Mouse (Mus musculus): Measurements from ENCODE around the gene Arhgap44.
A peak's percentile ranks its signal among the peaks of the same experiment; 100 is the strongest.

Arhgap44 gene

DNA sequence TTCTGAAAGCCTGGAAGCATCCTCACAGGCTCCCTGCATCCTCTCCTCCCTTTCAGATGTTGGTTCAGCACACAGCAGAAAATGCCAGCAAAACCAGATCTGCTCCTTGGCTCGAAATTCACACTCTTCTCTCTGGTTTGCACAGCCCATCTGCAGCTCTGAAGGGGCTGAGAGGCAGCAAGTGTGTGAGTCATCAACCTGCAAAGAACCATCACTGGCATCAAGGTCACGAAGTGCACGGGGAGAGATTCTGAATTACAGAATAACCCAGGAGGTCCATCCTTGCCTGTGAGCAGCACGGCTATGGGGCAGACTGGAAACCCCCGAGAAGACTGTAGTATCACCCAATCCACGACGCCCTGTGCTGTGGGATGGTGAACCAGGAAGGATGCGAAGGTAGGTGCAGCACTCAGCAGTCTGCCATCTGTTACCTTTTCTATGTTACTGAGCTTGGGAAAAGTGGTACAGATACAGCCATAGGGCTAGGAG is 27.5 kb downstream of the Arhgap44 start:
- DNase-seq: no peak

DNA sequence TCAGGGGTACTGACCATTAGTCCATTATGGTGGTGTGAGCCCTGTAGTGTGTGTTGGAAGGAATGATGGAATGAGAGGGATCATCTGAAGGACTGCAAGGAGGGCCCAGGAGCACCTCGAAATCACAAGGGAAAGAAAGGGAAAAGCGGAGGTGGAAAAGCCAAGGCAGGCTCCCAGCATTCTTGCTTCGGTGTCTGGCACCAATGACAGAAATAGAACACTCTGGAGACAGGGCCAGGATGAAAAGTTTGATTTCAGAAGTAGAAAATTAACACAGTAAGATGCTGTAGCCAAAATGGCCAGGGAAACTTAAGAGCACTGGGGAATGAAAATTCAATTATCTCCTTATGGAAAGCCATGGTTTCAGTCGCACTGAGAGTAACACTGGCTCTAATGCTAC is 29.1 kb downstream of the Arhgap44 start:
- DNase-seq: no peak

DNA sequence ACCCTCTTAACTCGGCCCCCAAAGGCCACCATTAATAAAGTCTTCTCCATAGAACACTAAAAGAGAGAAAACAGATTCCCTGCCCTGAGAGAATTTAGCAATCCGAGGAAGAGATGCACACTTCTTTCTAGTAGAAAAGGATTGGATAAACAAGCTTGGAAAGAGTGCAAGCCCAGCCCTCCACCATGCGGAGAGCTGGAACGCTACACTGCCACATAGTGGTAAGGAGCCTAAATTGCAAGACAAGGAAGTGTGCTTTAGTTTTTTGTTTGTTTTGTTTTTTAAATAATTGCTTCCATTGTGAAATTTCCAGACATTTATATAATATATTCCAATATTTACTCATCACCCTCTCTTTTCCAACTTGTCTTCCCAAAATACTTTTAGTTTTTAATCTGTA is 33.7 kb downstream of the Arhgap44 start:
- DNase-seq: no peak

DNA sequence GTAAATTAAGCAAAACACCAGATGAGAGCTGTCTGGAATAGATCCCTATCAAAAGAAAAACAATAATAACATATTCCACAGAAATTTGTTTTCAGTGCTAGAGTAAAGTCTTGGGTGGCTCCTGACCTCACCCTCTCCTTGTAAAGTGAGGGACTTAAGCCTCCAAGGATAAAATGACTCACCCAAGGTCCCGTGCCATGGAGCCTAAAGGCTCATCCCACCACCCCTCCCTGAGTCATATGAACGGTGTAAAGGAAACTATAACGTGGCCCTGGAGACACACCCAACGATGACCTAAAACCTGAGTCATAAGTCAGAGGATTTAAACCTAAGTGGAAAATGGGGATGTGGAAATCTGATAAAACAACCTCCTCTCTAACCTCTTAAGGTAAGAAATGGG is 34.1 kb downstream of the Arhgap44 start:
- no peak for DNase-seq

DNA sequence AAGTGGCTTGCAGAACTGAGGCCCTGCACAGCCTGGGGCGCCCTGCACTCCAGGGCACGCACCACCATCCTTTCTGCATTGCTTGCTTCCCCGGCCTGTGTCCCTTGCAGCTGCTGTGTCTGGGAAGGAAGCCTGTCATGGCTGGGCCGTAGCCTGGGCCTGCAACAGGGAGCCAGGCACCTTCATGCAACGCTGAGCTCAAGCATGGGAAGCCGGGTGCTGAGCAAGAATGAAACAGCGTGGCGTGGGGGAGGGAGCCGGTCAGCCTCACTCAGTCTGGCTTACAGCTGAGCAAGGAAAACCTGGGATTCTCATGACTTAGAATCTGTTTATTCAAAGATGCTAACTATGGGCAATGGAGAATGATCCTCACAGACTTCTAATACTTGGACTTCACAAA is 36.2 kb downstream of the Arhgap44 start:
- peak; percentile 62 for DNase-seq

DNA sequence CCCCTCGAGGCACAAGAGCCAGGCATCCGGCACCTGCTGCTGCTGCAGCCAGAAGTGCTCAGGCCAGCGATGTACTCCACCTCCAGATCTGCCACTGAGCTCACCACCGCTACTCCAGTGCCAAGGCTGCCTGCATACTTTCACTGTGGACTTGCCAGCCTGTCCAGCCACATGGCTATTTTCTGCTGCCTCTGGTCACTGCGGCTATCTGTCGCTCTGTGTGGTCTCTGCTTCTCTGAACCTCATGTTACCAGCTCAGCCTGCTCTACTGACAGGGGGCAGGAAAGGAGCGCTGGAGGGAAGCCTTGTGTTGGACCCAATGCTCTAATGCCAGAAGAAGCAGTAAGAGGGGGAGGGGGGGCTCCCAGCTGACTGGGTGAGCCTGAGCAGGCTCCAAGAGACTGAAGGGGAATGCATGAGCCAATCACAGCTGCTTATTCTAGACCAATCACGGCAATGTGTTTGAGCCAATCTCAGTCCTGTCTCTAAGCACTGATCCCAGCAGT is 37.8 kb downstream of the Arhgap44 start:
- DNase-seq: peak; percentile 48

DNA sequence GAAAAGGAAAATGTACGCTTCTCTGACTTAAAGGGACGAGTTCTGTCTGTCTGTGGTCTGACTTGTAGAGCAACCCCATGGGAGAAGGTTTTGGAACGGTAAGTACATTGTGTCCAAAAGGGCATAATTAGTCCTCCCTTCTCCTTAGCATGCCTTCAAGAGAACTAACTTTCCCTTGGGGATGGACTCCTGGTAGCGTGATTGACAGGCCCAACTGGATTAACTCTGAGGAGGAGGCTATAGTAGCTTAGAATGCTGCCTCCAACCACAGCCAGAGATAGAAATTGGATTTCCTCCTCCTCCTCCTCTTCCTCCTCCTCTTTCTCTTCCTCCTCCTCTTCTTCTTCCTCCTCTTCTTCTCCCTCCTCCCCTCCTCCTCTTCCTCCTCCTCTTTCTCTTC is 42.5 kb downstream of the Arhgap44 start:
- no peak for DNase-seq

DNA sequence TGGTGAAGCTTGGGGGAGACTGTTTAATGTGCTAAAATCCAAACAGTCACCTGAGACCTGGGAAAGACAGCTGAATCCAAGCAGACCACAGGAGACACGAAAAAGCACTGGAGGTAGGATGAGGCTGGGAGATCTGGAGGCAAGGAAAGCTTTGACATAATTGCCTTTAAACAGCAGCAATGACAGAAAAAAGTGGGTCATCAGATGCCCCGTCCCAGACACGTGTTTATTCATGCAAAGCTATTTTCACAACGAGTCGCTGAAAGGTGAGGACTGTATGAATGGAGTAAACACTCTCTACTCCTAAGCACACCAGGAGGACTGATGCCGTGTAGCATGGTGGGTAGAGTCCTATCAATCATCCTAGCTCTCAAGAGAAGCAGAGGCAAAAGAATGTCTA is 47.0 kb downstream of the Arhgap44 start:
- no peak for DNase-seq

DNA sequence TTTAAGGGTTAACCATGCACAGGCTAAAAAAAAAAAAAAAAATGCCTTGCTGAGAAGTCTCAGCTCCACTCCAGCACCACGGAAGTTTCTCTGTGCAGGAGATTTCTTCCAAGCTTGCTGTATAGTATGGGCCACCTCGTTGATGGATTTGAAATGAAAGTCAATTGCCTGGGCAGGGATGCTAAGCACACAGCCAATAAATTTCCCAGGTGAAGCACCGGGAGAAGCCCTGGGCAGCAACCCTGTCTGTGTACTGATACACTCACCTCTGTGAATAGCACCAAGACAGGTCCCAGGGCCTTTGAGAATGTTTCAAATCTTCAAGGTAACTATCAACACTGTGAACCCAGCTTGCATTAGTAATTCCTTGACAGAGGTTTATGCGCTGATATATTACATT is 50.7 kb downstream of the Arhgap44 start:
- no peak for DNase-seq

- DNase-seq: no peak
Measured at GRCm38 (mm10) chr11:65111651-65112050, 51.1 kb downstream of the Arhgap44 start.

DNA sequence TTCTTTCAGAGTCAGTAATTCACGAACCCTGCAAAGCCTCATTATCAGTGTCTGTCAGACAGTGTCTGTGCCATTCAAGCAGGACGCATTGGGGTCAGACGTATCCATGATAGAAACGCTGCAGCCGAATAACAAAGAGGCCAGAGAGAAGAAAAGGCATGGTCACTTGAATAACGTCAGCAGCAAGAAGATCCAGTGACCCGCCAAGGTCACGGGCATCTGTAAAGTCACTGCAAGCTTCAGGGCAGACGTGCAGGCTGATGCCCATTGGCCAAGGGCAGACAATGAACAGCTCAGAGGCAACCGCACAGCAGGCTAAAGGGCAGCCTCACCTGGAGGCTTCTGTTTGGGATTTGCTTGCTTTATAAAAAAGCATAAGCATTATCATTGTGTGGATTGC is 52.7 kb downstream of the Arhgap44 start:
- no peak for DNase-seq

DNA sequence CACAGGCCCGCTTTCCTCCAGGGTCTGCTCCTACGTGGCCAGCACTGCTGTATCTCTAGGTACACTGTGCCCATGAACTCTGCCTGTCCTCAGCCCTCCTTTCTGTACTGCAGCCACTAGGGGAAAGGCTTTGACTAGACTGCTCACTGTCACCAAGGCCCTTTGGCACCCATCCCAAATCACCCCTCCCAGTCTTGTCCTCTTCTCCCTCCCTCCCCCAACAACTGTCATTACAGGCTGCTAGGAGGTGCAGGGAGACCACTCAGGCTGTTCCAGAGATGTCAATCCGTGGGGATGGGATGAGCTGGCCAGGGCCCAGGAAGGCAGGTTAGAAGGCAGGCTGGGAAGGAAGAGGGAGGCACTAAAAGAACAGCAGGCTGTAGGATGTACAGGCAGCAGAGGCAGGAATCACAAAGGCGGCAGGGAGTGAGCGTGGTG is 55.0 kb downstream of the Arhgap44 start:
- no peak for DNase-seq

DNA sequence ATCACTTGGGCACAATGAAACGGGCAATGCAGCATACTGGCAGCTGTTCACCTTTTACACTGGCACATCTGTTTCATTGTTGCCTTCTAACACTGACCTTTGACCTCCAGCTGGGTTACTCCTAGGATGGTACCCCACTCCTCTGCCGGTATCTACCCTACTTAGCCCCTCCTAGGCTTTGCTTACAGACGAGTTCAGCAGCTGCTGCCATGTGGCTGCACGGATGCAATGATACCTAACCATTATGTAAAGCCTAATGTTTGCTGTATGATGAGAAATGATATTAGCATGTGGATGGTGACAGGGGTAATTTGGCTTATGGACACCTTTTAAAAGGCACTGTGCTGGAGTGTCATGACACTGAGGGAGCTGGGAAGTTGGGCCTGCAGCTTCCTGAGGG is 55.6 kb downstream of the Arhgap44 start:
- no peak for DNase-seq

GRCm38 (mm10) chr11:65104076-65104475 is 58.7 kb downstream of the Arhgap44 start:
- no peak for DNase-seq

DNA sequence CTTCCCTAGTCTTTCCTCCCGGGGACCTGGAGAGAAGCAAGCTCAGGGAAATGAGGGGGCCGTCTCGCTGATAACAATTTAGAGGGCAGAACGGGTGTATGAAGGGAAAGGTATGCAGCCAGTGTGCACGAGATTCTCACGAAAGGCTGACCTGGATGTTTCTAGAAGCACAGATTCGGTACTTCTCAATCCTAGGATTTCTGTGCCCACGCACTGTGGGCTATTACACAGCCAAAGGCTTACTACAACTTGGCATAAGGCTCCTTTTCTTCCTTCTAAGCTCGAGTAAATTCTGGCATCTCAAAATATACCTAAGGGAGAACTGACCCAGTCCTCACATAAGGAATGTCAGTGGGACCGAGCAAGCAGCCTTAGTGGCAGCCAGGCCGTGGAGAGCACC is 61.6 kb downstream of the Arhgap44 start:
- DNase-seq: no peak

GRCm38 (mm10) chr11:65100031-65100430 is 62.7 kb downstream of the Arhgap44 start:
- DNase-seq: no peak

DNA sequence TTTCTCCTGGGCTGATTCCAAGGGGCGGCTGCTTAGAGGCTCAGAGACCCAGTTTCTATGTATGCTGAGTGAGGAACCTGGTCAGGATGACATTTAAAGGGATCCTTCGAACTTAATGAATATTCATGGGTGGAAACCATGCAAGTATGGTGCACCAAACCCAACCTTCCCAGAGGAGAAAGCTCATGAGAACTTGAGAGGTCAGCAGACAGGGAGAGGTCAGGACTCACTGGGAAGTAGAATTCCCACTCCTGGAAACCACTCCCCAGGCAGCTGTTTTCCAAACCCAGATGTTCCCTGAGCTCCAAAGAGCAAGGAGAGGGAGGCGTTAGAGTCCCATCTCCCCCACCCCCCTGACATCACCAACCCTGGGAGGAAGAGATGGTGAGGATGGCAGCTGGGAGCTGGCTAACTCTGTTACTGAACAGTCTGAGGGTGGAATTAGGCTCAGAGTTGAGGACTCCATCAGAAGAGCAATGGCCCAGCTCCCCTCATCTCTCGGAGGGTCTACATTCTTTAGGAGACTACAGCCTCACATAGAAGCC is 65.2 kb downstream of the Arhgap44 start:
- DNase-seq: no peak

DNA sequence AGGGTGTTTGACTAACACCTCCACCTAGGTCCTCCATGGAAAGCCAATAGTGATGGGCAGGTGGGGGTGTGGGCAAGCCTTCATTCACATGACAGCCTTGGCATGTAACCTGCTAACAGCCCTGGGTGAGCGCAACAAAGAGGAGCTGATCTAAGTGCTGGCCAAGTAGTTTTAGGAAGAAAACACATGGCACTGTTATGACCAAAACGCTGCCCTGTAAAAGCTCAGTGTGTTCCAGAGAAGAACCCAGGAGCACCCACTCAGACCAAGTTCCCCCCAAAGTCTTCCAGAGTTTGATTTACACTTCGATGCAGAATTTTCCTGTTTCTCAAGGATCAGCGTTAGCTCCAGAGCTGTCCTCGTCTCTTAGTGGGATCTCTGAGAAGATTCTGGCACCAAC is 65.9 kb downstream of the Arhgap44 start:
- DNase-seq: no peak

DNA sequence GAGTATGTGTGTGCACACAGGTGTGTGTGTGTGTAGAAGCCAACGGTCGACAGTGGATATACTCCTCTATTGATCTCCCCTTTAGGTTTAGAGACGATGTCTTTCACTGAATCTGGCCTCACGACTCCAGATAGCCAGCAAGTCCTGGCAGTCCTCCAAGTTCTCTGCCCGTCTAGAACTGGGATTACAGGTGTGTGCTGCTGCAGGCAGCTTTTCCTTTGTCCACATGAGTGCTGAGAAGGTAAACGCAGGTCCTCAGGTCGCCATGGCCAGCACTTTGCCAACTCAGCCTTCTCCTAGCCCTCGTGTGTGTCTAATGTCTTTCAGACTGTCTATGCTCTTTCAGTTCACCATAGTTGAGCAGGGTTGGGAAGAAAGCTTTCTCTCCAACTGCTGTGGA is 69.9 kb downstream of the Arhgap44 start:
- DNase-seq: no peak

DNA sequence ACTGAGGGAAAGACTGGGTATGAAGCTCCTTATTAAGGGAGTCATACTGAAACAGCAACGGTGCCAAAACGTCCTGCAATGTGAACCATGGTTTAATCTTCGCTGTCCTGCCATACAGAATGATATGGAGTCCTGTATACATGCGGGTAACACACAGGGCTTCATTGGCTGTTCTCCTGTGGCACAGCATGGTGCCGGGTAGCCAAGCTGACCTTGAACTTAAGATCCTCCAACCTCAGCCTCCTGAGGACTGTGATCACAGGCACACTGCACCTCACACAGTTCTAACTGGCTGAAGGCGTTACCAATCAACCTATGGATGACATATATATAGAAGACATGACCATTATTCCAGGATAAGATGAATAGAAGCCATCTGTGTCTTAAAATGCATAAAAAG is 72.4 kb downstream of the Arhgap44 start:
- DNase-seq: no peak

- no peak for DNase-seq
Measured at GRCm38 (mm10) chr11:65089982-65090381, 72.8 kb downstream of the Arhgap44 start.

- no peak for DNase-seq
Measured at GRCm38 (mm10) chr11:65089282-65089681, 73.5 kb downstream of the Arhgap44 start.

DNA sequence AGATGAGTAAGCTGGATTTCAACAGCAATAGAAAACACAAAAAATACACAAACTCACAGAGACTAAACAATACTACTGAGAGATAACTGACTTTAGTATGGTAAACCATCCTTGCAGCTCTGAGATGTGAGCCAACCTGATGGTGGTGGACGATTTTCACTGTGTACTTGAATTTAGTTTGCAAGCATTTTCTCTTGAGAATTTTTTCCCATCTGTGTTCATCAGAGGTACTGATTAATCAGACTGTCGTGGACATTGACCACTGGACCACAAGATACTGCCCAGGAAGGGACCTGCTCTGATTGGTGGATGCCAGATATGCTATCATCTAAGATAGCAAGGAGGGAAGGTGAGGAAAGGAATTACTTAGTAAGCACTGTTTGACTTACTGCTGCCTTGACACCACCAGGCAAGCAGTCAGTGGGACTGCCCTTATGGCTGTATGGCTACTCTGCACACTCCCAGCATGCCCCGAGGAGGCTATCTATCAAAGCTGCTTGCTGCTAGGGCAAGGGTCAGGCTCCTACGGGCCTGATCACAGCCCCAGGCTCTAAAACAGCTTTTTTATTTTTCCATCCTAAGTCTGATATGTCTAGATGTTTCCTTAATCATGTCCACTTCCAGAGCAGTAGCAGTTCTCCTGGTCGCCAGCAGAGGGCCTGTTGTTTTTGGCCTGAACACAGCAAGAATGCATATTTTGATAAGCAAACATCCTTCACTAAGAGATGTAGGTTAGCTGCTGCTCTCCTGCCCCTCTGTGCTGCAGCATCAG is 74.1 kb downstream of the Arhgap44 start:
- peak; percentile 55 for DNase-seq

- DNase-seq: no peak
Measured at GRCm38 (mm10) chr11:65080761-65081160, 82.0 kb downstream of the Arhgap44 start.

DNA sequence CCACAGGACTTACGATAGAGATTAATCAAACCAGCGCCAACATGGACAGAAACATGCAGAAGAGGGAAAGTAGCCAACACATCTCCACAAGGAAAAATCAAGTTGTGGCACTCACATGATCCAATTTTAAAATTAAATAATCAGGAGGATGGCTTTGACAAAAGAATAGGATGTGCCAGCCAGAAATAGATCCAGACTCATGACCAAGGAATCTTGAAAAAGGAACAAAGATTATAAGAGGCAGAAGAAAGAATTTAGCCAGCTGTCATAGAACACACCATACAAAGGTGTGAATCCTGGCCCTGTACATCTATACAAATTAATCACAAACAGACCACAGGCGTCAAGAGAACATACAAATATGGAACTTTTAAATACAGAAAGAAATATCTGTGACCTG is 82.5 kb downstream of the Arhgap44 start:
- DNase-seq: no peak
